Mouse (Mus musculus) heart, embryonic 16.5 days (tissue): Measurements from ENCODE around the gene Vwa7. TPM values are rescaled to one million over a fixed set of nuclear protein-coding genes. Genes with fewer than 3 reads are reported as not detected.

Source experiments
- ATAC-seq: fragments of 200-750 bp; cut with Nextera tagmentation; replicated peaks from 2 replicates; pipeline ENCODE4 v1.8.0; 2017; ENCODE audit warnings: moderate number of reproducible peaks; ENCODE audit not compliant: insufficient read depth, low FRiP score; ENCODE audit errors: extremely low read depth
- H3K27ac ChIP-seq: fragments of 300-500 bp; sonication (generic); 2 replicates; pipeline ENCODE4 v1.5.1; 2014; ENCODE audit warnings: mild to moderate bottlenecking, low read length, control low read depth, moderate library complexity
- H3K27me3 ChIP-seq: fragments of 300-500 bp; sonication (generic); 2 replicates; pipeline ENCODE4 v1.6.1; 2014; ENCODE audit warnings: low read length, mixed read lengths; ENCODE audit not compliant: control insufficient read depth, insufficient read depth
- H3K36me3 ChIP-seq: fragments of 300-500 bp; sonication (generic); 2 replicates; pipeline ENCODE4 v1.6.1; 2014; ENCODE audit not compliant: control insufficient read depth, insufficient read depth
- H3K4me1 ChIP-seq: fragments of 300-500 bp; sonication (generic); 2 replicates; pipeline ENCODE4 v1.6.1; 2014; ENCODE audit warnings: low read length, mixed read lengths; ENCODE audit not compliant: control insufficient read depth, insufficient read depth
- H3K4me2 ChIP-seq: fragments of 300-500 bp; sonication (generic); 2 replicates; pipeline ENCODE4 v1.6.1; 2014; ENCODE audit warnings: low read depth, mild to moderate bottlenecking, control low read depth, low read length
- H3K4me3 ChIP-seq: fragments of 300-500 bp; sonication (generic); 2 replicates; pipeline ENCODE4 v1.5.1; 2014; ENCODE audit warnings: mild to moderate bottlenecking, control low read depth, low read length
- H3K9ac ChIP-seq: fragments of 300-500 bp; sonication (generic); 2 replicates; pipeline ENCODE4 v1.6.1; 2014; ENCODE audit warnings: low read length, control low read depth
- H3K9me3 ChIP-seq: fragments of 300-500 bp; sonication (generic); replicated peaks from 2 replicates; pipeline ENCODE4 v1.6.1; 2016; ENCODE audit warnings: low read length; ENCODE audit not compliant: control insufficient read depth
- WGBS: fragments of 180-500 bp; shearing (Covaris S2); extraction: QIAGEN DNeasy Blood & Tissue Kit; methylation state at CpG from one replicate; pipeline ENCODE4 v1.1.7; 2014; 5-methylcytosine and 5-hydroxymethylcytosine counted together
- polyA plus RNA-seq: library from polyadenylated mRNA; unstranded; fragments of >200 nt; fragmentation: Nextera tagmentation; extraction: Ambion mirVana; gene quantifications from 2 replicates; pipeline ENCODE4 v1.2.1, GENCODE M21; 2015

The Vwa7 gene
- polyA plus RNA-seq, 1 experiment from 2014 or later = 0.34 TPM

DNA sequence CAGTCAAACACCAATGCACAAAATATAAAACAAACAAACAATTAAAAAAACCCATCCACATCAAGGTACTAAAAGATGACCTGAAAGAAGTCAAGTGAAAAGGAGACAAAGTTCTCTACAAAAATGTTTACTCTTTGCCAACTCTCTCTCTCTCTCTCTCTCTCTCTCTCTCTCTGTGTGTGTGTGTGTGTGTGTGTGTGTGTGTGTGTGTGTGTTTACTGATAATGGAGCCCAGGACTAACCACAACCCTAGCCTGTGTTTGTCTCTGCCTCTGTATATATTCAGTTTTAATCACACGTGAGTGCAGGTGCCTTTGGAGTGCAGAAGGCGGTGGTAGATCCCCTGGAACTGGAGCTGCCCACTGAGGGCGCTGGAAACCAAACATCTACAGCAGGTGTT is 40.7 kb downstream of the Vwa7 start:
- 75% methylated on average over 3 of the region's 3 CpGs for WGBS
- Histone ChIP-seq H3K9ac (no peak overlapping the region), H3K27ac (no peak overlapping the region), H3K9me3 (no peaks in the 10 kb centered on the region), H3K36me3 (peaks cover 67% of the 10 kb centered on the region), H3K27me3 (no peaks in the 10 kb centered on the region), H3K4me2 (no peak overlapping the region), H3K4me3 (no peak overlapping the region), H3K4me1 (peaks cover 27% of the 10 kb centered on the region)
- ATAC-seq = no peak

GRCm38 (mm10) chr17:35058316-35058715 is 41.9 kb downstream of the Vwa7 start:
- peak overlapping the region; percentile 97 for H3K27ac ChIP-seq
- no peak for ATAC-seq
- peak overlapping the region; percentile 85 for H3K4me3 ChIP-seq
- no peak overlapping the region for H3K9ac ChIP-seq
- H3K36me3 ChIP-seq = peaks cover 59% of the 10 kb centered on the region
- peaks cover 17% of the 10 kb centered on the region for H3K4me1 ChIP-seq
- H3K4me2 ChIP-seq = peak overlapping the region; percentile 89; the same call in 1 of the 2 replicates
- no peaks in the 10 kb centered on the region for H3K9me3 ChIP-seq
- WGBS = 53% methylated on average over 9 of the region's 9 CpGs
- H3K27me3 ChIP-seq = no peaks in the 10 kb centered on the region

DNA sequence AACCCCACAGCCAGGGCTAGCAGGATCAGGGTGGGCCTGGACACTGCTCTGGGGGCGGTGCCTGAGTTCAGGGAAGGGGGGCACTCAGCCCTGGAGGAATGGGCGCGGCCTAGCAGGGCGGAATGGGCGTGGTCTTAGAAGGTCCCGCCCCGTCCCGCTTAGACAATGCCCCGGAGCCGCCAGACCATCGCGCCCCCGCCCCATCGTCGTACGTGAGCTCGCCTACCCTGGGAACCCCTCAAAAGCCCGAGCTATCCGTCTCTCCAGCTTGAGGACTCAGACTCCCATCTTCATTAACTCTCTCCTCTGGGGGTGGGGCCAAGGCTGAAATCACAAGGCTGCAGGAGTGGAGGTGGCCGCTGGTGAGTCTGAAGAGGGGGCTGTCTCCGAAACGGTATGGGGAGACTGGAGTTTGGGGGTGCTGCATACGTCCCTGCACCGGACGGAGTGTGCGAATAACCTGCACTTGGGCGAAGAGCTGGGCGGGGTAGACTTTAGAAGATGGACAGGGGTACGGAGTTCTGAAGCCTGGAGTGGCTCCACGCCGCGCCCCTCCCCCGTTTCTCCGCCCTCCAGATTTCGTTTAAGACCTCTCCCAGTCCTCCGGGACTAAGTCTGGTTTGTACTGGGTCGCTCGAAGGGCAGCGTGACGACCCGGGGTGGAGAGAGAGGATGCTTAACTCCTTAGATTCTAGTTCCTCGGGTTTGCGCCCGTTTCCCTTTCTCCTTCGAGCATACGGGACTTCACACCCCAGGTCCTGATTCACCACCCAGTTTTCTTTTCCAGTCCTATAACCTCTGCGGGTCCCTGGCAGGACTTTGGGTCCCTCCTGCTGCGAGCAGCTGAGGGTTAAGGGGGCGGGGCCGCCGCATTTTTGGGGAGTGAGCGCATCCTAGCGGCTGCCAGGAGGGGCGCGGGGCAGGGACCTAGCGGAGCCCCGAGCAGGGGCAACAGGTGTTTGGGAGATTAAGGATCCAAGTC is 42.8 kb downstream of the Vwa7 start, which contains the start of gene Ddah2:
Gene Ddah2 (plus strand): TSS at position 125 of the 982 bp plus-strand sequence.
- peaks cover 5% of the 10 kb centered on the region for H3K27me3 ChIP-seq
- peaks cover 50% of the 10 kb centered on the region for H3K36me3 ChIP-seq
- H3K4me1 ChIP-seq = peaks cover 17% of the 10 kb centered on the region
- peak within 1 kb of the TSS; percentile 85 for H3K4me3 ChIP-seq
- H3K9me3 ChIP-seq = no peaks in the 10 kb centered on the region
- H3K9ac ChIP-seq = peak within 1 kb of the TSS; percentile 90
- peak within 1 kb of the TSS; percentile 97 for H3K27ac ChIP-seq
- under 1% methylated on average over 56 of the region's 57 CpGs for WGBS
- ATAC-seq = peak; percentile 93
- peak within 1 kb of the TSS; percentile 89 for H3K4me2 ChIP-seq

- ATAC-seq = no peak
- Histone ChIP-seq H3K4me2 (peak overlapping the region; percentile 89), H3K9ac (peak overlapping the region; percentile 90), H3K27ac (peak overlapping the region; percentile 97), H3K36me3 (peaks cover 43% of the 10 kb centered on the region), H3K9me3 (no peaks in the 10 kb centered on the region), H3K4me1 (peaks cover 19% of the 10 kb centered on the region), H3K27me3 (peaks cover 11% of the 10 kb centered on the region), H3K4me3 (peak overlapping the region; percentile 85)
- 32% methylated on average over 14 of the region's 14 CpGs for WGBS
Measured at GRCm38 (mm10) chr17:35060071-35060470, 43.7 kb downstream of the Vwa7 start.

DNA sequence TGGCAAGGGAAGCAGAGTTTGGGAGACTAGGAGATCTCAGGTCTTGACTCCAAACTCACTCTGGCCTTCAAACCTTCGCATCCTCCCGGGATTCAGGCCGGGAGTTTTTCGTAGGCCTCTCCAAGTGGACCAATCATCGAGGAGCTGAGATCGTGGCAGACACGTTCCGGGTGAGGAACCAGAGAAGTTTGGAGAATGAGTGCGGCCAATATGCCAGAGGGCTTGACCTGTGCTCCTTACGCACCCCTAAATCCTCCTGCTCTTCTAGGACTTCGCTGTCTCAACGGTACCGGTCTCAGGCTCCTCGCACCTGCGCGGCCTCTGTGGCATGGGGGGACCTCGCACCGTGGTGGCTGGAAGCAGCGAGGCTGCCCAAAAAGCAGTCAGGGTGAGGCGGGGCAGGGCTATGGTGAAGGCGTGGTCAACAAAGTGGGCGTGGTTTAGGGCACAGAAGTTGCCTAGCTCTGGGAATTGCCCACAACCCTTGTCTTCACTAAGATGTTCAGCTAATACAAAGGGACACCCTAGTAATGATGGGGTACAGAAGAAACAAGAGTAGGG is 44.4 kb downstream of the Vwa7 start:
- Histone ChIP-seq H3K9ac (no peak overlapping the region), H3K4me1 (peaks cover 22% of the 10 kb centered on the region), H3K4me2 (peak overlapping the region; percentile 89), H3K36me3 (peaks cover 36% of the 10 kb centered on the region), H3K27me3 (peaks cover 12% of the 10 kb centered on the region), H3K4me3 (peak overlapping the region; percentile 85), H3K9me3 (no peaks in the 10 kb centered on the region), H3K27ac (no peak overlapping the region)
- ATAC-seq = no peak
- 69% methylated on average over 22 of the region's 22 CpGs for WGBS

- WGBS = 80% methylated on average over 8 of the region's 8 CpGs
- H3K4me2 ChIP-seq = no peak overlapping the region
- no peaks in the 10 kb centered on the region for H3K9me3 ChIP-seq
- peaks cover 17% of the 10 kb centered on the region for H3K27me3 ChIP-seq
- no peak overlapping the region for H3K4me3 ChIP-seq
- H3K36me3 ChIP-seq = peaks cover 31% of the 10 kb centered on the region
- ATAC-seq = no peak
- H3K9ac ChIP-seq = no peak overlapping the region
- H3K4me1 ChIP-seq = peaks cover 20% of the 10 kb centered on the region
- no peak overlapping the region for H3K27ac ChIP-seq
Measured at GRCm38 (mm10) chr17:35061299-35061698, 44.9 kb downstream of the Vwa7 start.

DNA sequence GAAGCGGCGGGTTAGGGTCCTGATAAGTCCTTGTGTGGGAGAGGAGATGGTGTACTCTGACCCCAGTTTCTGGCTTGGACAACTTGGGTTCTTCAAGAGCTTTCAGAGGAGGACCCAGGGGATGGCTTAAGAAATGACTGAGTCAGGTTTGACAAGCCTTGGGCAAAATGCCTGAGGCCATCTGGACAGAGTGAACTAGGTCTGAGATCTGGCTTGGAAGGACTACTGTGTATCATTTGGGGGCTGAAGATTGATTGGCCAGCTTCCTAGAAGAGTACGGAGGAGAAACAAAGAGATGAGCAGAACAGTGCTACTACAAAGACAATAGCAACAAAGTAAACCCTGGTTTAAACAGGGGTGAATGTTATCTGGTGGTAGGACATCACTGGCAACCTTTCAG is 47.1 kb downstream of the Vwa7 start:
- no peak overlapping the region for H3K4me3 ChIP-seq
- H3K9me3 ChIP-seq = no peaks in the 10 kb centered on the region
- no peak for ATAC-seq
- H3K27me3 ChIP-seq = peaks cover 28% of the 10 kb centered on the region
- WGBS = 77% methylated on average over 3 of the region's 3 CpGs
- peaks cover 12% of the 10 kb centered on the region for H3K36me3 ChIP-seq
- H3K27ac ChIP-seq = no peak overlapping the region
- peaks cover 20% of the 10 kb centered on the region for H3K4me1 ChIP-seq
- H3K4me2 ChIP-seq = no peak overlapping the region
- no peak overlapping the region for H3K9ac ChIP-seq

DNA sequence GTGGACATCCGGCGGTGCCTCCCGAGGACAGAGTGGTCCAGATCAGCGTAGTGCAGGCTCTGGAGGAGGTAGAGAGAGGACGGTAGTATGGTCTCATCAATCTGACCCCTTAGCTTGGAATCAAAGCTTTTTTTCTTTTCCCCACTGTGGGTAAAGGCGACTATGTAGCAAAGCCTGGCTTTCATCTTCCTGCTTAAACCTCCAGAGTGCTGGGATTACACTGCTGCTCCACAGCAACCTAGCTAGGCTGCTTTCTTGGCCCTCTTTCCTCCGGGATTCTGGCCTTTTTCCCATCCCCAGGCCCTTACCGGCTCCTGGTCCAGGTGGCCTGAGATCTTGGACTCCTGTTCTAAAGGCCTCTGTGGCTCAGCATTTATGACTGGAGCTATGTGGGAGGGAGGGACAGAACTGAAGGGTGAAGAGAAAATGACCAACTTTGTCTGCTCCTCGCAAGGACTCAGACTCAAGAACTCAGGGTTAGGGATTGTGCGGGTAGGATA is 48.0 kb downstream of the Vwa7 start:
- H3K27ac ChIP-seq = no peak overlapping the region
- WGBS = 31% methylated on average over 10 of the region's 10 CpGs
- H3K9me3 ChIP-seq = no peaks in the 10 kb centered on the region
- H3K9ac ChIP-seq = no peak overlapping the region
- H3K27me3 ChIP-seq = peaks cover 28% of the 10 kb centered on the region
- peaks cover 11% of the 10 kb centered on the region; the same call in 1 of the 2 replicates for H3K36me3 ChIP-seq
- no peak for ATAC-seq
- H3K4me3 ChIP-seq = peak overlapping the region; percentile 47
- H3K4me2 ChIP-seq = peak overlapping the region; percentile 74
- peaks cover 20% of the 10 kb centered on the region for H3K4me1 ChIP-seq
